ENCODE assay signal across 8 mouse cellular contexts in genomic region chr5:86432697-86433096, GRCm38 (mm10). TPM values are rescaled to one million over a fixed set of nuclear protein-coding genes. Genes with fewer than 3 reads are reported as not detected.
A peak's percentile ranks its signal among the peaks of the same experiment; 100 is the strongest.
DNase-seq lines count a peak whose midpoint lies in the region; ATAC-seq and TF ChIP-seq lines count a peak whose summit lies in the region.

No protein-coding gene starts in this region.

- H3K4me3 ChIP-seq in heart, postnatal 0 days (ENCODE audit: low read depth, low read length): no peak overlapping the region
- no peak overlapping the region for H3K4me3 ChIP-seq in heart, embryonic 12.5 days

- TF ChIP-seq CTCF in heart, postnatal 0 days (IDR thresholded peaks at IDR 0.05; ENCODE audit: low read depth): peak; percentile 58

- no peak overlapping the region for H3K9ac ChIP-seq in heart, postnatal 0 days (replicated peaks; ENCODE audit: low read depth, low read length)
- no peak overlapping the region for H3K9ac ChIP-seq in heart, embryonic 12.5 days

- H3K9me3 ChIP-seq in heart, postnatal 0 days (replicated peaks; ENCODE audit: control insufficient read depth, low read length): no peaks in the 10 kb centered on the region
- H3K9me3 ChIP-seq in heart, embryonic 12.5 days (replicated peaks): no peaks in the 10 kb centered on the region

- H3K4me2 ChIP-seq in heart, postnatal 0 days (ENCODE audit: low read depth, low read length): no peak overlapping the region
- no peak overlapping the region for H3K4me2 ChIP-seq in heart, embryonic 12.5 days

- TF ChIP-seq EP300 in heart, postnatal 0 days (IDR thresholded peaks at IDR 0.05; ENCODE audit: low read depth): no peak

- peak; percentile 24 for DNase-seq in heart, postnatal 0 days (ENCODE audit: low spot score)
- peak; percentile 27 to 48 for DNase-seq in right cerebral cortex, adult 2 months (ENCODE audit: low spot score in 2 of 2)
- DNase-seq in right cerebral cortex, postnatal 4 days: no peak
- peak; percentile 76 for DNase-seq in embryo, embryonic 10.5 days (ENCODE audit: low spot score)
- DNase-seq in kidney, postnatal 10 days: peak; percentile 25
- DNase-seq in gastrocnemius, postnatal 25 days: no peak
- no peak for DNase-seq in thymus, adult 18-20 months

- H3K36me3 ChIP-seq in heart, postnatal 0 days (replicated peaks; ENCODE audit: control insufficient read depth, insufficient read depth, low read length): no peaks in the 10 kb centered on the region
- no peaks in the 10 kb centered on the region for H3K36me3 ChIP-seq in heart, embryonic 12.5 days

- 1% methylated on average over 2 of the region's 2 CpGs for WGBS in heart, postnatal 0 days
- WGBS in heart, embryonic 12.5 days: 1% methylated on average over 2 of the region's 2 CpGs

- H3K4me1 ChIP-seq in heart, postnatal 0 days (ENCODE audit: control insufficient read depth, insufficient read depth): no peaks in the 10 kb centered on the region
- H3K4me1 ChIP-seq in heart, embryonic 12.5 days (replicated peaks): no peaks in the 10 kb centered on the region

- no peaks in the 10 kb centered on the region for H3K27me3 ChIP-seq in heart, postnatal 0 days (ENCODE audit: control insufficient read depth, insufficient read depth, low read length)
- no peaks in the 10 kb centered on the region for H3K27me3 ChIP-seq in heart, embryonic 12.5 days (replicated peaks)

- no peak overlapping the region for H3K27ac ChIP-seq in heart, postnatal 0 days (ENCODE audit: low read depth)
- no peak overlapping the region for H3K27ac ChIP-seq in heart, embryonic 12.5 days (ENCODE audit: poor library complexity, severe bottlenecking)

- ATAC-seq in heart, postnatal 0 days (ENCODE audit: insufficient read depth, low read depth): no peak
- no peak for ATAC-seq in heart, embryonic 12.5 days (ENCODE audit: insufficient number of reproducible peaks, low FRiP score)

RNA-seq across cellular contexts. Expression of gene Tmprss11a, which starts 36.1 kb away (rescaled TPM):
- 0.11 TPM in 1 of 2 replicates, not detected in the other for total RNA-seq in heart, postnatal 0 days (2014; rRNA removed; ENCODE audit: low replicate concordance)
- polyA plus RNA-seq in heart, postnatal 0 days (2015; fragmentation: Nextera tagmentation; extraction: Ambion mirVana): not detected in 2 replicates
- not detected in 2 replicates for polyA plus RNA-seq in heart, embryonic 12.5 days (2016; fragmentation: Nextera tagmentation; extraction: Ambion mirVana)
- total RNA-seq in gastrocnemius, postnatal 25 days (2021): not detected

RNA-seq across cellular contexts. Expression of gene Tmprss11d, which starts 59.5 kb away (rescaled TPM):
- not detected in 2 replicates for total RNA-seq in heart, postnatal 0 days (2014; rRNA removed; ENCODE audit: low replicate concordance)
- not detected in 2 replicates for polyA plus RNA-seq in heart, postnatal 0 days (2015; fragmentation: Nextera tagmentation; extraction: Ambion mirVana)
- not detected in 2 replicates for polyA plus RNA-seq in heart, embryonic 12.5 days (2016; fragmentation: Nextera tagmentation; extraction: Ambion mirVana)
- total RNA-seq in gastrocnemius, postnatal 25 days (2021): not detected

Comparison
In these comparisons a context has a peak if more than half of its experiments do, and no peak if none do; other contexts are left out.
1. DNase-seq: peak in heart, postnatal 0 days (single experiment), right cerebral cortex, adult 2 months (2 of 2), embryo, embryonic 10.5 days (single experiment) and kidney, postnatal 10 days (single experiment); none in right cerebral cortex, postnatal 4 days (single experiment), gastrocnemius, postnatal 25 days (single experiment) and thymus, adult 18-20 months (0 of 2).